Mouse (Mus musculus) retina, adult 2 months (tissue): Measurements from ENCODE around the gene Rpsa.

Experiments
- DNase-seq: peaks from one replicate; pipeline ENCODE4 v3.0.0-alpha.2; 2012; ENCODE audit warnings: low read depth, low spot score

Gene Rpsa

DNA sequence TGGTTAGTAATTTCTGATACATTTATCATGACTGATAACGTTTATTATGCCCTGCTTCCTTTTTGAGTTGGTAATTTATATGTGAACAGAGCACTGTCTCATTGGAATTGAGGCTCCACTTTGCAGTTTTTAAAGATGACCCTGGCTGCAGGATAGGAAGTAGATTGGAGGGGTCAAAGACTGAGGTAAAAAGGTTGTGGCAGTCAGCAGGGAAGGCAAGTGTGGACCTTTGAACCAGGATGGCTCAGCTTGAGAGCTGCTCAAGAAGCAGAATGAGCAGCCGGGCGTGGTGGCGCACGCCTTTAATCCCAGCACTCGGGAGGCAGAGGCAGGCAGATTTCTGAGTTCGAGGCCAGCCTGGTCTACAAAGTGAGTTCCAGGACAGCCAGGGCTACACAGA, 14.0 kb upstream of the Rpsa start:
- no peak for DNase-seq

DNA sequence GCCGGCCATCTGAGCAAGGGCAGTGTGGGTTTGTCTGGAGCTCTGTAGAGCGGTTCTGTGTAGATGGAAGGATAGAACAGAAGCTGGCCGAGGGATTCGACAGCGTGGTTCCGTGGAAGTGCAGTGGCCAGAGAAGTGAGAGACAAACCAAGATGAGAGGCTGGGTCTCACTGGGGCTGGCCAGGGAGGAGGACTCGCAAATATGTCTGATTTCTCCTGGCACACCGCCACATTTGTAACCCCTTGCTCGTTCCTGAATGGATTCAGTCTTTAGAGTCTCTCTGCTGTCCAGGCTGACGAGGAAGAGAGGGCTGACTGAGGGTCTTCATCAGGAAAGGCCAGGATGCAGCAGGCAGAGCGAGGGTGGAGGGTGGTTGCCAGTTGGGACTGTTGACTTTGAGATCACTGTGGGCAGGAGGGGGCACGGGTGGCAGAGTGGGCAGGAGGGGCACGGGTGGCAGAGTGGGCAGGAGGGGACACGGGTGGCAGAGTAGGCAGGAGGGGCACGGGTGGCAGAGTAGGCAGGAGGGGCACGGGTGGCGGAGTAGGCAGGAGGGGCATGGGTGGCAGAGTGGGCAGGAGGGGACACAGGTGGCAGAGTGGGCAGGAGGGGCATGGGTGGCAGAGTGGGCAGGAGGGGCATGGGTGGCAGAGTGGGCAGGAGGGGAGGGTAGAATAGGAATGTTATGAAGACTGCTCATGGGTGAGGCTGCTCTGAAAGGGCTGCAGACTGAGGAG, 13.3 kb upstream of the Rpsa start:
- DNase-seq, result no peak

DNA sequence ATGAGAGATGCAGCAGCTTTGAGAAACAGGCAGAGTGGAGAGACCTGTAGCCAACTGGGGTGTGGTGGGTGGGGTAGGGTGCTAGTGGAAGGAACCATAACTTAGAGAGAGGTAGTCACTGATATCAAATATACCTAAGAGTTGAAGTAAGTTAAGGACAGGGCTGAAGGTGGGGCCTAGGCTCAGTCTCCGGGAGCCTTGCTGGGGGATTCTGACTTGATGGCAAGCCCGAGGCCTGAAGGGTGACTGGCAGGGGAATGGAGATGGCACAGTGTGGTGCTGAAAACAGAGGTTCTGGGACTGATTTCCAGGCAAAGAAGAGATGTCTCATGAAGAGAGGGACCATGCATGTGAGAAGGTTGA, 12.7 kb upstream of the Rpsa start:
- DNase-seq, result no peak

DNA sequence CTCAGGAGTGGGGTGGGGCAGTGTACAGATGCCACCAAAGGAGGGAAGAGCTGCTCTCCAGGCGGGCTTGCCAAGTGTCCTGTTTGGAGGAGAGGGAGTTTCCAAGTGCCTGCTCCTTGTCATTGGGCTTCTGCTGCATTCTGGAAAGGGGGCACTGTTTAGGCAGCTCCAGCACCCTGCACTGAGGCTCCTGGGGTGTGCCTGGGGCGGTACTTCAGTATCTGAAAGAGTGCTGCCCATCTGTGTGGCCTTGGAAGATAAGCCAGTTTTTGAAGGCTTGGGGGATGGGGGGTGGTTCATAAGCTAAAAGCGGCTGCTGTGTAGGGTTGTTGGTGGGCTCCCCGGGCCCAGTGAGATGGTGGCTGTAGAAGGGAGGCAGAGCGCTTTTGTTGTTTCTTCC, 11.9 kb upstream of the Rpsa start:
- DNase-seq, result no peak

DNA sequence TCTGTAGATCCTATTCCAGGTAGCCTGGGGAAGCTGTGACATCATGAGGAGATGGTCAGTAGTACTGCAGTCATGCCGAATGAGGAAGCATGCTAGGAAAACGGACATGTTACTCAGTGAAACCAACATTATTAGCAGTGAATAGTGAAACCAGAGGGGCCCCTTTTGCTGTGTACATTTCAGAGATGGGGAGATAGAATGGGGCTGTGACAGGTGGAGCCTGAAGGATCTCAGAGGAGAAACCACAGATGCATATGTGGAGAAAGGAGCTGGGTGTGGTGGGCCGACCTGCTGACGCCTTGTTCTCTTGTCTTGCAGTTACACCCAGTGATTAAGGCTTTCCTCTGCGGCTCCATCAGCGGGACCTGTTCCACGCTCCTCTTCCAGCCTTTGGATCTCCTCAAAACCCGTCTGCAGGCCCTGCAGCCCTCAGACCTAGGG, 11.3 kb upstream of the Rpsa start:
- no peak for DNase-seq

DNA sequence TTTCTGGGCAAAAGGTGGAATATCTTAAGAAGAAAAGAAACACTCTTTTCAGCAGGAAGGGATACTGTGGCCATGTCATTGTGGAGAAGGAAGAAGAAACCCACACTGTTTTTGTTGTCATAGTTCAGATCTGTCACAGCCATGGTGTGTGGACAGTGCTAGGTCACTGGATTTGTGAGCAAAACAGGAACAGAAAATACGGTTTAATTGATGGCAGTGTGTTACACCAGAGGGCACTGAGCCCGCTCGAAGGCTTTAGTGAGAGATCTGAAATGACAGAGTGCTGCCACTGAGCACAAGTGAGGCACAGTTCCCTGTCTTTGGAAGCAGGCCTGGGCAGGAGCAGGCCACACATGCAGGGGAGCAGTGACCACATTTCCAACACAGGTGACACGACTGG, 9.3 kb upstream of the Rpsa start:
- no peak for DNase-seq

DNA sequence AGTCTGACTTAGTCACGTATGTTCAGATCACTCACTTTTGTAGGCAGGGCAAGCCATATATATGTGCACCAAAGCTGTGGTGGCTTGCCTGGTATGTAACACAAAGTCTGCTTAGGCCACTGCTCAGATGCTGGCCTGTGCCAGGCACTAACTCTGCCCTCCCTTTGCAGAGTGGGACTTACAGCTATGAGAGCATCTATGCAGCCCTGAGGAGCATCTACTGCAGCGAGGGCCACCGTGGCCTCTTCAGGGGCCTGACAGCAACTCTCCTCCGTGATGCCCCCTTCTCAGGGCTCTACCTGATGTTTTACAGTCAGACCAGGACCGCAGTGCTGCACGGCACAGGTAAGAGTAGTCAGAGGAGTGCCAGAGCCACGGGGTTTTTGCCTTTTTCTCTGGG, 7.0 kb upstream of the Rpsa start:
- DNase-seq, result no peak

DNA sequence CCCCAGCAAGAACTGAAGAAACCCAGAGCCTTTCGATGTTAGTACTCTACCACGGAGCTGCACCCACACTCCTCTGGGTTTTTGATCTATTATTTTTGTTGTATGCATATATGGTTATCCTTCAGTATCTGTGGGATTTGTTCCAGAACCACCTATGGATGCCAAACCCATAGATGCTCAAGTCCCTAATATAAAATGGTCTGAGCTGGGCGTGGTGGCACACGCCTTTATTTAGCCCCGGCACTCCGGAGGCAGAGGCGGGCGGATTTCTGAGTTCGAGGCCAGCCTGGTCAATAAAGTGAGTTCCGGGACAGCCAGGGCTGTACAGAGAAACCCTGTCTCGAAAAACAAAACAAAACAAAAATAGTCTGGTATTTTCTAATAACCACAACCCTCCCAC, 621 bp upstream of the Rpsa start:
- DNase-seq, result no peak

DNA sequence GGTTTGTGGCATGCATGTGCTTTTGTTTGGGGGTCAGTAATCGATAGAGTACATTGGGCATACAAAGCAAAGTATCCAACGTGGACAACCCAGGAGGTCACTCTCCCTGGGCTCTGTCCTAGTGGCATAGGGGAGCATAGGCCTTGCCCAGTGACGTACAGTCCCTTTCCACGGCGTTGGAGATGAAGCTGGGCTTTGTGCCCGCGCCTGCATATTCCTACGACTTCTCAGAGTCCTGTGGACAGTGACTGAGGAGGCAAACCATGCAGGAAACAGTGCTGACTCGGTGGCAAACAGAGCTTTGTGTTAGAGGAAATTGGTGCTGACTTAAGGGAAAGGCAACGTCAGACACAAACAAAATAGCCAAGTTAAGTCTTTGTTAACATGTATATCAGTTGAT, 1.8 kb downstream of the Rpsa start:
- DNase-seq, result no peak

DNA sequence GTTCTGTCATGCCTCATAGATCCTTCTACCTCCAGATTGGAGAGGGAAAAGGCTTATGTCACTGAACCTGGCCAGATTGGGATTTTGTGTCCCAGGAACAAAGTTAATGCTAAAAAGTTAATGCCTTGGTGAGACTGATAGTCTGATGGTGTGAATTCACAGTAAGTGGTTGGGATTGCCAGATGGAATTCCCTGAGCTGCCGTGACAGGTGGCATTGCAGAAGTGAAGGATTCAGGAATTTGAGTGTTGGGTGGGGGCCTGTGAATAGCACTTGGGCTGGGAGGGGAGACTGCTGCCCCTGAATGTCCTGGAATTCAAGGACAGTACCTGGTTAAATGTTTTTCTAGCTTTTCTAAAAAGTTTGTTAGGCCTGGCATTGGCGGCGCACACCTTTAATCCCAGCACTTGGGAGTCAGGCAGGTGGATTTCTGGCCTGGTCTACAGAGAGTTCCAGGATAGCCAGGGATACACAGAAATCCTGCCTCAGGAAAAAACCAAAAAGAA, 4.3 kb downstream of the Rpsa start:
- DNase-seq, result no peak

DNA sequence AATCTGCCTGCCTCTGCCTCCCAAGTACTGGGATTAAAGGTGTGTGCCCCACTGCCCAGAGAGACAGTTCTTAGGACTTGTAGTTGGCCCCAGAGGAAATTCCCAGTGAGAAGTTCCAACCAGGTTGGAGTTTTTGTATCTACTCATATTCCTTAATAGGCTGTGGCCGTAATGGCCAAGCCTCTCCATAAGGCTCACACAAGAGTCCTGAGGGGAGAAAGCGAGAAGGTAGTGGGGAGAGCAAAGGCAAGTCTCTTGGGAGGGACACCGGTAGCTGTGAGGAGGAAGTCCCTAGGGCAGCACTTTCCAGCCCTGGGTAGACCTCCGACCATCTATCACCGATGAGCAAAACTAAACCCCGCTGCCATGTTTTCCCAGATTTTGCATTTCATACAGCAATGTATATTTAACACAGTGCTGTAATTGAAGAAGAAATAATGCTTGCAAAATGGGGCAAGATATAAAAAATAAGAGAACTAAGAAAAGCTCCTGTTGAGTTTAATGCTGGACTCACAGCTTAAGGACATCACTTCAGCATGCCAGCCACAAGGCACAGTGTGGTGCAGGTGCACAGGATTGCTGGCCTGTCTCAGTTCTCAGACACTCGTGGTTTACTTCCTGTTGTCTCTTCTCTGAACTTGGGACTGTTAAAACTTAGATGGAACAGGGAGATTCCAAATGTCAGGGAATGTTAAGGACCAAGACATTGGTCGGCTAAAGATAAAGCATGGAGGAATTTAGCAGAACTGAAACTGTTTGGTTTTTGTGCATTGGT, 5.7 kb downstream of the Rpsa start:
- no peak for DNase-seq

DNA sequence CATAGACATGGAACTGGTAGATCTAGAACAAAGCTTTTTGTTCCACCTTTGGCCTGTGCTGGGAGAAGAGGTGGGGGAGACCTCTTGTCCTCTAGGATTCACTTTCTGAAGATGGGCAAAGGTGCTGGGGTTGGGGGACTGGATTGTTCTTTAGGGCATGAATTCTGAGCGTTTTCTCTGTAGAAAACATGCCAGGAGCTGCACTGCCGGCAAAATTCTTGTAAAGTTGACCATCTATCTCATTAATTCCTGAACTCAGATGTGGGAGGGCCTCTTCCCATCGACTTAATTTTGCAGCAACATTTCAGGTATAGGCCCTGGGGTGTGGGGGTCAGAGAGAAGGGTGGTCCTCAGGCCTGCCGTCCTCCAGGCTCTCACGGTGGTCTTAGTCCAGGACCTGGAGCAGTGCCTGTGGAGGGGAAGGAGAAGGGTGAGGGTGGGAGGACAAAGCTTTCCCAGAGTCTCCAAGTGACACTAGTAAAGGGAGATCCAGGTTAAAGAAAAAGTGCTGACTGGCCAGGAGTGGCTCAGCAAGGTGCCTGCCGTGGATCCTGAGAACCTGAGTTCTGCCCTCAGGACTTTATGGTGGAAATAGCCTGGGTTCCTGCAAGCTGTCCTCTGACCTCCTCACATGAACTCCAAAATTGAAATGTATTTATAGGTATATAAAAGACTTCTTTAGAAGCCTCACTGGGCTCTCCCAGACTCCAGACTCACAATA, 6.4 kb downstream of the Rpsa start:
- DNase-seq, result no peak

DNA sequence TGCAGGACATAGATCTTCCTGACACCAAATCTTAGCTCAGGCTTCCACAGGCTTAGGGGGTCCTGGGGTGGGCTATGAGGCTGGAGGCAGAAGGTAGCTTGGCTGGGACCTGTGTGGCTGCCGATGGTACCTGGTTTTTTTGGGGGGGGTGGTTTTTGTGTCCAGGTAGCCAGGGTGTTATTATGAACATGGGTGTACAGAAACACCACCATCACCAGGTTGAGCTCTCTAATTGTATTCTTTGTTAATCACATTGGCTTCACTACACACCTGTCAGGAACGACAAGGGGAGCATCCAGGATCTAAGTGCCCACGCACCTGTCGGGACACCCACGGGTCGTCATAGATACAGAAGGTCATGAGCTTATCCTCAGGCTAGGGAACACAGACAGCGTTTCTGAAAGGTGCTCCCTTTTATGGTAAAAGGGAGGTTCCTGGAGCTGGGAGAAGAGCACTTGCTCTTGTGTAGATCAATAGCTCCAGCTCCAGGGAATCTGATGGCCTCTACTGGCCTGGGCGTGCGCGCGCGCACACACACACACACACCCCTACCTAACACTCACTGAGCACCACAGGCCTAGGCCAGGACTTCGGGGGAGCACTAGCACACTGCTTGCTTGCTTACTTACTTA, 7.2 kb downstream of the Rpsa start:
- no peak for DNase-seq

DNA sequence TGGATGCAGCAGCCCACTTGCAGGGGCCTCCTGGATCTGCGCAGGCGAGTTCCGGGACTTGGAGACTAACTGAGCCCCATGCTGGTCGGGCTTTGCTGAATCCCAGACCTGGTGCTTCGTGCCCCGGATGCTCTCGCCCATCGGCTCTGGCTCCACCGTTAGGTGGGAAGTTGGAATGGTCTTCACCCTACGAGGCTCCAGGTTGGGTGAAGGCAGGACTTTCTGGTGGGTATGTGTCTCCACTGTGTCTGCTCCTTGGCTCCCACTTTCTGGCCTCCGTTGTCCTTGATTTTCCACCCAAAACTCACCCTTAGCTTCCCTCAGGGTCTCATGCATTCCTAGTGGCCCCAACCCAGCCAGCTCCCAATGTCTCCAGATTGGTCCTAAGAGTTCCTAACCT, 8.0 kb downstream of the Rpsa start:
- DNase-seq, result no peak

DNA sequence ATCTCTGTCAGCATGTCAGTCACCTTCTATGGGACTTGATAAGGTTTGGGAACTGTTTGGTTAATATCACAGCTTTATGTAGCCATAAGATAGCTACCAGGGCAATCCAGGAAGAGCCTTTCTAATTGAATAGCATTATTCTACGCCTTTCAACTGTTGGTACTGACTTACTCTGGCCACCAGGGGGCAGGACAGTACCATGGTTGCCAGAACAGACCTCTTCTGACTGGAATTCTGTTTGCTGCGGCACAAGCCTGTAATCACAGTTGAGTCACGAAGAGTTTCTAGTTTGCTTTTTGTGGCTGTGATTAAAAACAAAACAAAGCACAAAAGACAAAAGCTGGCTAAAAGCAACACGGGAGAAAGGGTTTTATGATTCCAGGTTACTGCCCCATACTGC, 13.2 kb downstream of the Rpsa start:
- DNase-seq, result peak; percentile 53

DNA sequence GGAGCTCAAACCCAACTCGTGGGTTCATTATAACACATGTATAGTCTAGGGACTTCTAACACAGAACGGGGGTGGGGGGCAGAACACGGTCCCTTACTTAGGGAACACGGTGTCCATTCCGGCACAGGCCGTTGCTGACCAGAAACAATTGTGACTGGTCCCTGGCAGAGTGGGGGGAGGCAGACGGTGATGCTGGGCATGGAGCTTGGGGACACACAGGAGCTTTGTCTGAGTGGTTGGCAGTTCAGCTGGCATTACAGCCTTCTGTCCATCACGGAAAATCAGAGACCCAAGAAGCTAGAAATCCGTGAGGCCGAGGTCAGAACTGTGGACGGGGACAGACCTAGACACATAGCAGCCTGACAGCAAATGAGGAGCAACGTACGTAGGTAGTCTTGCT, 17.0 kb downstream of the Rpsa start:
- no peak for DNase-seq

DNA sequence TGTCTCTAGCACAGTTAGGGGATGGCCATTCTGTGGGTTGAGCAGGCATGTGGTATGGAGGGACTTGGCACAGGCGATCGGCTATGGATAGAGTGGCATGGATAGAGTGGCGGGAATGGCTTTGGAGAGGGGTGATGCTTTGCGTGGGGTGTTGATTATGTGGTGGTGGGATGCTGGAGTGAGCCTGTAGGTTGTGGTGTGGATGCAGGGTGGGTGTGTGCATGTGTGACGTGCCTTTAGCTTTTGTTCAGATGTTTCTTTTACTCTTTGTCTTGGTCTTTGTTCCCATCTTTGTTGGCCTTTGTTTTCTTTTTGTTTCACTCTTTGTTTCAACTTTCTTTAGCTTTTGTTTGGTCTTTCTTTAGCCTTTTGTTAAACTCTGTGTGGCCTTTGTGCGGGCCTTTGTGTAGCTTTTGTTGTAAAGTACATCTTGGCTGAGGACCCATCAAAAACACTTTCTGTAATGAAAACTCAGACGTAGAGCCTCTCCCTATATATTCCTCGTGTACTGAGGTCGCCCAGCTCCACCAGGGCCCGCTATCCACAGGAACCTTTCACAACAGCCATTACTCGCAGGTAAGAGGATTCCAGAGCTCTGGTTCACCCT, 21.8 kb downstream of the Rpsa start, which contains the start of gene Mobp:
Gene Mobp, plus strand, starts transcription at position 486 of the 607 bp plus-strand sequence.
- DNase-seq, result no peak

DNA sequence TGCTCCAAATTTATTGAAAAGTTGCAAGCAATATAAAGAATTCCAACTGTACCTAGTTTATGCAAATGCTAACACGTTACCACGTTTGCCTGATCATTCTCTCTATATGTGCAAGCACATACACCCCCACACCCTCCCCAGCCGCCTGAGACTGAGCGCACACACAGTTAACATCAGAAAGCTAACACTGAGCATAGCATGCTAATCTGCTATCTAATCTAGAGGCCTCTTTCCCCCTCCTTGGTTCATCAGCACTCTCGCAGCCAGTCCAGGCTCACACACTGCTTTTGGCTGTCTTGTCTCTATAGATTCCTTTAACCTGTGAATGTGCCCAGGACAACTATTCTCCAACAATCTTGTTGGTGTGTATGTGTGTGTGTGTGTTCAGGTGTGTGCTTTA, 23.7 kb downstream of the Rpsa start:
- DNase-seq, result no peak

DNA sequence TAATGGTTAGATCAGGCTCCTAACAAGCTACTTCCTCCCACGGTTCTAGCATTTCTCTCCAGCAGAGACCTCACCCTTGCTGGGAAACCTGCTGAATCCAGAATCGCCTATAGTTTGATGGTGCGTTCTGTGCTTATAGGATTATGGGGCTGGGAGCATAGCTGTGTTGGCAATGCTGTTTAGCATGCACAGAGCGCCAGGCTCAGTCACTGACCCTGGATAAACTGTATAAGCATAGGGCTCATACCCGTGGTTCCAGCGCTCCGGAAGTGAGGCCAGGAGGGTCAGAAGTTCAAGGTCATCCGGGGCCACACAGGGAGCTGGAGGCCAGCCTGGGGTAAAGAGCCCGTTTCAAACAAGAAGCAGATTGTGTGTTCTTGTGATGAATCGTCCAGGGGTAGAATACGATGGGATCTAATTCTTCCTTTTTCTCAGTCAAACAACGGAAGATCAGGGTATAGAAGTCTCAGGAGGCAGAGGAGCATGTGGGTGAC, 24.5 kb downstream of the Rpsa start:
- DNase-seq, result no peak

DNA sequence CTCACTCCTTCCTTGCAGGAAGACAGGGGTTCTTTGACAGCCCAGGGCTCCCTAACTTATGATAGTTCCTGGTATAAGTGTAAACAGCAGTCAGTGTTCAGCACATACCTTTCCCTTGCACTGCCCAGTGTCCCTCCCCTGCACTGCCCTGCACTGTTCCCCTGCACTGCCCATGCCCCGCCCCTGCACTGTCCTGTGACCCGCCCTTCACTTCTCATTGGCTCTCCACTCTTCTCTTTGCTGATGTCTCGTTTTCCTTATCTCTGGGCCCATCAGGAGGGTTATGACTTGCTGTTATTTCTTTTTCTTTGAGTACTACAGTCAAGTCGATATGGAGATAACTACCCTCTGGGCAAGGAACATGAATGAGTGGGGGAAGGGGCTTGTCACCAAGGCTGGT, 30.6 kb downstream of the Rpsa start:
- DNase-seq, result no peak

DNA sequence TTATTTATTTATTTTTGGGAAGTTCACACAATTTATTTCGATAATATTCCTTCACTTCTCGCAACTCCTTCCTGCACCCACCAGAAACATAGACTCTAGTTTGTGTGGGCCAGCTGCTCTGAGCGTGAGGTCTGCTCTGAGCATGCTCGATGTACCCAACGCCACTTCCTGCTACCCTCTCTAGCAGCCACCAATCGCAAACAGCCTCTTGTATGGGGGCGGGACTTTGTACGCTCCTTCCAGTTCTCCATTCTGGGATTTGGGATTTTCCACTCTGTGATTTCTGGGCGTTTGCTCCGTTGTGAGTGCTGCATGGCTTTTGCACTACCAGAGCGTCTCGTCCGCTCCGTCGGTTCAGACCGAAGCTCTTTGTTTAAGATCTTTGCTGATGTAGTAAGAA, 36.4 kb downstream of the Rpsa start:
- no peak for DNase-seq
